Mouse (Mus musculus): ENCODE data around the gene Tigd3.
"Not testable (repeated sequence)": the region's sequence is repeated elsewhere in the genome, so short reads cannot be mapped to it uniquely, and the experiment has no call there.

The Tigd3 gene

DNA sequence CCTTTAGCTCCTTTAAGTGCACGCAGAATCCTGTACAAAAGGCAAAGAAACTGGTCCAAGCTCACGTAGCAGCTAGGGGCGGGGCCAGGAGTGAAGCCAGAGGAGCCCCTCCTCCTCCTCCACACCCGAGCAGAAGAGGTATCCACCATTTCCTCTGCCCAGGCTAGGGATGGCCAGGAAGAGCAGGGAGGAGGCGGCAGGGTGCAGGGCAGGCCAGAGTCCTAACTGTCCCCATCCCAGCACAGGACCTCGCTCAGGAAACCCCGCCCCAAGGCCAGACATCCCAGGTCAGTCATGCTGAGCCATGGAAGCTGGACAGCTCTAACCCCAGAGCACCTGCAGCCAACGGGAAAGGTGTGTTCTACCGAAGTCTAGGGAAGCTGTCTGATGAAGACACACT lies 27.8 kb upstream of the Tigd3 start:
- no peak for DNase-seq

DNA sequence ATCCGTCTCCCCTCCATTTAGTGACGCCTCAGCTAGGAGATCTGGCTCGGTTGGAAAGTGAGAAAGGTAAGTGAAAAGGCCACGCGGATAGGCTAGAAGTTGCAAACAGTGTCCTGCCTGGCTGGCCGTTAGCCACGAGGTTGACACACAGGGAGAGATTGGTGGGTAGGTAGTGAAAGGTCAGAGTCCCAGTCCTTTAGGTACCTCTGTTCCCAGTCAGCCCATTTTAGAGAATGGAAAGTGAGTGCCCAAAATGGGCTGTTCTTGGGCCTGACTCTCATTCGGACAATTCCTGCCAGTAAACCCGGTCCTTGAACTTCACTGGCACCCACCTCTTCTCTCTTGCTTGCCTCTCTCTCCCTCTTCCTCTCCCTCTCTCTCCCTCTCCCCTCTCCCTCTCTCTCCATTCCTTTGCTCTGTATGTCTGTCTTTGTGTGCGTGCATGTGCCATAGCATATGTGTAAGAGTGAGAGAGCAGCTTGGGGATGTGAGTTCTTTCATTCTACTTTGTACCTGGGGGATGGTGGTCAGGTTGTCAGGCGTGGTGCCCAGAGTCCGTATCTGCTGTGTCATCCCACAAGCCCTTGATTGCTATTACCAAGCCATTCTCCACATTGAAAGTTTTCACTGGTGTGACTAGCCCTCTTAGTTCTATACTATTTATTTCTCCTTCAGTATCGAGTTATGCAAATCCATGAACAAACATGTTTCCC lies 19.2 kb upstream of the Tigd3 start, which contains the start of gene Dpf2:
Dpf2 (minus strand) TSS at position 4 of the 713 bp plus-strand sequence.
- no peak for DNase-seq

DNA sequence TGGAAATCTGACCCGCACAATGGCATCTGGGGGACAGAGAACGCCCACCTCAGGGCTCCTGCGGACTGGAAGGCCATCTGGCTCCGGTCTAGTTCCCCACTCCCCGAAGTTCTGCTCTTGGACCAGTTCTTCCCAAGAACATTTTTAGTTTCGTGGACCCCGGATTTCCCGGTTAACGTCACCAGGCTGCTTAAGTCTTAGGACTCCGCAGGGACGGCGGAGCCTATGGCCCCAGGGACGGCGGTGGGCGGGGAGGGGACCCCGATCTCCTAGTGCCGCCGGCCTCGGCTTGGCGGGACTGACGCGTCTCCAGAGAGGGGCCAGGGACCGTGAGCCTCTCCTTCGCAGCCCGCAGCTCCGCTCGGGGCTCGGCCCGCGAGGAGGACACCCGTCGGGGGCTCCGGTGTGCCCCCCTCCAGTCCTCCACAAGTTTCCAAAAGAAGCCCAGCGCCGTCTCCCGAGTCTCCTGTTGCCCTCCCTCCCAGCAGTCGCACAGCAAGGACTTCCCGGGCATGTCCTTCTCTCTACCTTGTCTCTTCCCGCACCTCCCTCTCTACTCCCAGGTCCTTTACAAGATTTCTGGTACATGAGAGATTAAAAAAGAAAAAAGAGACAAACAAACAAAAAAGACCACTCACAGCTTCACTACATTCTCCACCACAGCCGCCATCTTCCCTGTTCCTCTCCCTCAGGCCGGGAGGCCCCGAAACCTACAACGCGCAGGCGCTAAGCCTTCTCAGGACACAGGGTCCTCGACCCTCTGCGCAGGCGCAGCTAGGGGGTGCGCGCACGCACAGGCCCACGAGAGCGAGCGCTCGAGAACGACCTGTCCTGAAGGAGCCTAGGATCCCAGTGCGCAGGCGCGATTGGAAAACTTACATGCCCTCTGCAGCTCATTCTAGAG lies 18.4 kb upstream of the Tigd3 start:
- DNase-seq: peak; percentile 99

DNA sequence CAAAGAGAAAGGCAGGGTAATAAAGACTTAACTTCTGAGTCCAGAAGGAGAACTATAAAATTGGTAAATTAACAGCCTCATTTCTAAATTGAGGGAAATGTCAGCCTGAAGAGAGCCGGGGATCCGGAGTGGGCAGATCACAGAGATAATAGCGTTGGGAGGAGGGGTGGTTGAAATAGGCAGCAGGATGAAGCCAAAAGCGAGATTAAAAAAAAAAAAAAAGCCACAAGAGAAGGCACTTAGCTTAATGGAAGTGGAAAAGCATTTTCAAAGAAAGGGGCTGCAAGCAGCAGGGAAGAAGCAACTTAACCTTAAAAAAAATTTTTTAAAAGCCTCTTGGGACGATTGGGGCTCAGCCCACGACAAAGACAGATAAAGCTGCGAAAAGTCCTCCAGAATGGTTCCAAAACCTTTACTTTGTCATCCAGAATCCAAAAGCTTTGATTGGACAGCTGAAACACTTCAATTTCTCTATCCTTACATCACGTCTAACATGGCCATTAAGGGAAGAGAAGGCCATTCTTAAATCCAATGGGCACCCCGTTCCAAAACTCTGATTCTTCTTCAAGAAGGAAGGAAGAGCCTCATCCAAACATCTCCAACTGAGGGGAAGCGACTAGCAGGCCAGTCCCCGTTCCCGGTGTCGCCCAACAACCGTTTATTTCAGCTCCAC lies 17.6 kb upstream of the Tigd3 start:
- DNase-seq: no peak

DNA sequence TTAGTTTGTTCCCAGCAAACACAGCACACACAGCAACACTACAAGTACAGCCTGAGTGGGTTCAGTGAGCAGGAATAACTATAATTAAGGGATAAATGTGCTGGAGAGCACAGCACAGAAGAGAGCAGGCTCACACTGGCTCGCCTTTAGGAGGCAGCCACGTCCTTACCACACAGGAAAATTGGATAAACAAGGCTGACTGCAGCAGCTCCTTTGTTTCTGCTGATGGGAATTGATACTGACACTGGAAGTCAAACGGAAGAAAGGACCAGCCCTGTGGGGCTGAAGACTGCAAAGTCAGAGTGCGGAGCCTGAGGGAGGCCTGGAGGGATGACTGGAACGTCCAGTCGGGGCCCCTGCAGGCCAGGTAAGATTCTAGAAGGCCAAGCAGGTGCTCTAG lies 16.3 kb upstream of the Tigd3 start:
- DNase-seq: no peak

DNA sequence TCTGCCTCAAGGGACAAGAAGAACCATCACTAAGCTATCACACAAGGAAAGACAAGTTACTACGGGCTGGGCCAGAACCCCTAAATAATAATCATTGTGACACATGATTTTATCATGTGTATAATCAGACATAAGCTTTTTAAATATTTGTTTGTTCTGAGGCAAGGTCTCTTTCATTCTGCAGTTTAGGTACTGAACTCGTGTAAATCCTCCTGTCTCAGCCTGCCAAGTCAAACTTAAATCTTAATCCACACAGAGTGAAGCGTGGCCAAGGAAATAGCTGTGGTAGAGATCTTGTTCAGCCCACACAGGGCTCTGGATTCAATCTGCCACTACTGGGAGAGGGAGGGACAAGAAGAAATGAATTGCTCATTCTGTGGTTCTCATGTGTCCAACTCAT lies 13.3 kb upstream of the Tigd3 start:
- DNase-seq: no peak

DNA sequence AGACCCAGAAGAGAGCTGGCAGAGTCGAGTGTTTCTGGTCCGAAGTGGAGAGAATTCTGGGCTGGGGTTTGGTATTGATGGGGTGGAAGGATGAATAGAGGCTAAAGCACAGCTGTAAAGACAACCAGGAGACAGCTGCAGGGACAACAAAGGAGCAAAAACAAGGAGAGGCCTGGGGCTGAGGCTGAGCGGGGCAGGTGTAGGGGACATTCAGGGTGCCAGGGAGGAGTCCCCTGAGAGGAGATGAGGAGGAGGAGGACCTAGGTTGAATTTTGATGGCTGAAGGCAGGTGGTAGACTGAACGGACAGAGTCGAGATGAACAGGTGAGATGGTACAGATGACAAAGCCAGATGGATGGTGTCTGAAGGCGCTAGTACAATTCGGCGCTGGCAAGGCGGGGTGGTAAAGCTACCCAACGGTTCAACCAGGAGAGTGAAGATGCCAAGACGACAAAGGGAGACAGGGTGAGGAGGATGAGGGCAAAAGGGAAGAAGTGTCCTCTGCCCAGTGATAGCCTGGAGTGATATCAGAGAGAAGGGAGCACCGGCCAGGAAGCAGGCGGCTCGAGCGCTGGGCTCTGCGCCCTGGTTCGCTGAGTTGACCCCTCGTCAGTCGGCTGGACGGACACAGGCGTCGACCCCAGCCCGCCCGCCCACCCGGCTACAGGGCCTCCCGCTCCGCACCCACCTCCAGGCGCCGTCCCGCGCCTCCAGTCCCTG lies 507 bp downstream of the Tigd3 start:
- DNase-seq: no peak

DNA sequence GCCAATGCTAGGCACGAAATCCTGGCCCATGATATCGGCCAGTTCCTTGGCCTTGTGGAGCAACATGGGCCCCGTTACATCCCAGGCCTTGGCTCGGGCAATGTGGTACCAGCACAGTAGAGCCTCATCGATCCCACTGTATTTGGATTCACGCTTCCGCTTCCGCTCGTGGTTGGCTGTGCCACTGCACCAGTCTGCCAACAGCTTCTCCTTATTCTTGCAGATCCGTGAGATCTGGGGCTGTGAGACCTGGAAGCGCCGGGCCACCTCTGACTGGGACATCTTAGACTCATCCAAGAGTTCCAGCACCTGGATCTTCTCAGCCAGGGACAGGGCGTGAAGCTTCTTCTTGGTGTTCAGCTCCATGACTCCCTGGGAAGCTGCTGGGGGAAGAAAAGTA lies 1.2 kb downstream of the Tigd3 start:
- no peak for DNase-seq

DNA sequence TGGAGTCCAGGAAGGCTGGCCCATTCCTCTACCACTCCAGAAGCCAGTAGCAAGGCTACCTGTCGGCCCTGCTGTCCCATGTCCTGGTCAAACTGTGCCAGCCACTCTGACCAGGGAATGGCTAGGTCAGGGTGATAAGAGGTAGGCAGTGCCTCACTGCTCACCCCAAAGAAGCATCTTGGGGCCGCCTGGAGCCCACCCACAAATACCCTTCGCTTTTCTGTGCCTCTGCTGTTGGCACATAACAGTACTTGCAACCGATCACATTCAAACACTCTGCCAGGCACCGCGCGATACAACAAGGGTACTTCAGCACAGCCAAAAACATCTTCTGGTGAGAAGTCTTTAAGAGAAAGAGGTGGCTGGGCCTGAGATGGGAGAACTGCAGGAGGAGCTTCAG lies 1.7 kb downstream of the Tigd3 start:
- DNase-seq: no peak

DNA sequence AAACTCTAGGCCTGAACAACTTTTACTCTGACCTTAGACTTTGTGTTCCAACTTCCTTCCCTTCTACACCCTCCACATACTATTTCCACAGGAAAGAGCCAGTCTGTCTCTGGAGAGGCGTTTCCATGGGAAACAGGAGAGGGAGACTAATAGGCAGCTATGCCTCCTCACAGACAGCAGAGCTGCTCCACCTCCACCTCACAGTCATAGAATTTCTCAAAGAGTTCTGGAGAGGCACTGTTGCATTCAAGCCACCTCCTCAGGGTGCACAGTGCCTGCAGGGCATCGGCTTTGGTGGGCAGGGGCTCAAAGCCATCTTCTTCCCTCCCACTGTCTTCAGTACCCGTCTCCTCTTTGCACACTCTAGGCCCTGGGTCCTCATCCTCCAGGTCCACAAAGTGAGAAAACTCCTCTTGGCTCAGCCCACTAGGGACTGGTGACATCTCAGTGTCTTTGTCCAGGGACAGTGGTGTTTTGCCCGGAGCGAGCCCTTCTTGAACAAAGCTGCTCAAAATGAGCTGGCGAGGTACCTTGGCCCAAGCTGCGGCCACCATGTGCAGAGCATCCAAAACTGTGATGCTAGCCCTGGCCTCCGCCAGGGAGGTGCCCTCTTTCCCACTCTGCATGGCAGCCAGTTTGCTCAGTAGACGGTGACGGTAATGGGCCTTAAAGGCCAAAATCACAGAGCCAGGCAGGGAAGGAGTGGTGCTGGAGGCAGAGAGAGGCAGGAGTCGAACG lies 2.3 kb downstream of the Tigd3 start:
- no peak for DNase-seq

DNA sequence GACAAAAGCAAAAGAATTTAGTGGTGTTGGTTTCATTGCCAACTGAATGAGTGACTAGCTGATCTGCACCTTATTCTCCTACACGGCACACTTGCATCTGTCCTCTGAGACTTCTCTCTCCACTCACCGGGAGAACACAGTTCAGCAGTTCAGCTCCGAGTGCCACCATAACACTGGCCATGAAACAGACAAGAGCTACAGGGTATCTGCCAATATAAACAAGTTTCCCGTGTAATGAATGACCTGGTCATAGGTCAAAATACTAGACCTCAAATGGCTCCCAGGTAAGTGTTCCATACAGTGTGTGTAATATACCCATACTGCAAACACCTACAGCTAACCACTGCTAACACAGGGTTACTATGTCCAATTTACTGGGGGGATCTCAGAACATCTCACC lies 4.7 kb downstream of the Tigd3 start:
- no peak for DNase-seq

DNA sequence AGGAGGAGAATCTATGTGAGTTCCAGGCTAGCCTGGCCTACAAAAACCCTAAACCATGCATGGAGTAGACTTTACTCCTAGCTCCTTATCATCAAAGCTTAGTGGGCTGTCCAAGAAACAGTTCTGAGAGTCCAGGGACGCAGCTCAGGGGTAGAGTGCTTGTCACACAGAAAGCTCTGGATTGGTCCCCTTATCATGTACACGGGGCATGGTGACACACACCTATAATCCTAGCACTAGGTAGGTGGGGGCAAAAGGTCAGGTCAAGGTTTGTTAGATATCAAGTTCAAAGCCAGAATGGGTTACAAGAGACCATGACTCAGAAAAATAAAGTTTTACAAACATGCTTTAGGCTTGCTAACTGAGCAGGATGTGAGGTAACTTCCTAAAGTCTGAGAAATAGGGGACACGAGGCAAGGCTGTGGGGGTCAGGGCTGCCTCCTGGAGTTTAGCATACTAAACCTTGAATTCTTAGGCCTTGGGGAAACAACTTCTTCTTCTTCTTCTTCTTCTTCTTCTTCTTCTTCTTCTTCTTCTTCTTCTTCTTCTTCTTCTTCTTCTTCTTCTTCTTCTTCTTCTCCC lies 6.6 kb downstream of the Tigd3 start:
- no peak for DNase-seq

DNA sequence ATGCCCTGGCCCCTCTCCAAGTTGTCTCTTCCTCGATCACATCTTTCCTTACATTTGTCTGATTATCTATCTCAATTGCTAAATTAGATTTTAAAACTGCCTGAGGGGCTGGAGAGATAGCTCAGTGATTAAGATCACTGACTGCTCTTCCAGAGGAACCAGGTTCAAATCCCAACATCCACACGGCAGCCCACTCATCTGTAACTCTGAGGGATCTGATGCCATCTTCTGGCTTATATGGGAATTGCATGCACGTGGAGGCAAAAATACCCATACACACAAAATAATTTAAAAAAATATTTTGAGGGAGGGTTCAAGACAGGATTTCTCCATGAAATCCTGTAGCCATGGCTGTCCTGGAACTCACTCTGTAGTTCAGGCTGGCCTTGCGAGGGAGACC lies 8.1 kb downstream of the Tigd3 start:
- DNase-seq: no peak

DNA sequence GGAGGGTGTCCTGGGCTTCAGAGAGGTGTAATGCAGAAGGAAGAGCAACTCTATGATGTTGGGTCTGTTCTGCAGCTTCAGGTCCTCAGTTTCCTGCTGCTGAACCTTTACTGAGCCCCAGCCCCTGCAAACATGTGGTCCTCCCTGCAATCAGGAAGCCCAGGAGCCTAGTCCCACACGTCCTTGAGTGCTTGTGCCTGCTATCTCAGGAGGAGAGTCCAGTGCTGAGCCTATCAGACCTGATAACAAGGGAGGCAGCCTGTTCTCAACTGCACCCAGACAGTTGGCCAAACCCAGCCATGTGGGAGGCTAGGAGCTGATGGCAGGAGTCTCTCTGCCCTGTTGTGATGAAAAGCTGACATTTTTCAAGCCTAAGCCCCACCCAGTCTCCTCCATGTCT lies 10.0 kb downstream of the Tigd3 start:
- no peak for DNase-seq

DNA sequence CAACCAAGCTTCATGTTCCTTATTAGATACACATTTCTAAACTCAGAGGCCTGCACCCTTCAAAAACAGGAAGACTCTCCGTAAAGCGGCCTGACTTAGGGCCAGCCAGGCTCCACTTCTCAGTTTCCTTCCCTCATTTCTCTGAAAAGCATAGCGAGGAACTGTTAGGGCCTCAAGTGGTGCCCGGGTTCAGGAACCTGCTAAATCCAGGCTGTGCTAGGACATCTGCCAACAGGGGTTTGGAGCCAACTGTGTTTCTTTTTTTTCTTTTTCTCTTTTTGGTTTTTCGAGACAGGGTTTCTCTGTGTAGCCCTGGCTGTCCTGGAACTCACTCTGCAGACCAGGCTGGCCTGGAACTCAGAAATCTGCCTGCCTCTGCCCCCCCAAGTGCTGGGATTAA lies 11.9 kb downstream of the Tigd3 start:
- DNase-seq: not testable (repeated sequence)

DNA sequence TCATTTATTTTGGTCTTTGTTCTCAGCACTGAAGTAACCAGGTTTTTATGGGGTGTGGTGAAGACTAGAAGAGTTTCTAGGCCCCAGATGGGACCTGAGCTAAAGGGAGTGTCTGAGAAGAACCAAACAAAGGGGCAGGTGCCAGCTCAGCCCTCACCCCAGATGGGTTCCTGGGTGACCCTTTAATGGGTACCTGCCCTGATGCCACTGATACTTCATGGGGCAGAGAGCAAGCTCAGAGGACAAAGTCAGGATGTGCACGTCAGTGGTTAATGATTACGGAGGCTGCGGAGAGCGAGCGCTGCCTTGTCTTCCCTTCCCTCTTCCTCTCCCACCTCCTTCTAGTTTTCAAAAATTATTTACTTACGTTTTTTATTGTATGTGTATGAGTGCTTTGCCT lies 12.8 kb downstream of the Tigd3 start:
- no peak for DNase-seq

DNA sequence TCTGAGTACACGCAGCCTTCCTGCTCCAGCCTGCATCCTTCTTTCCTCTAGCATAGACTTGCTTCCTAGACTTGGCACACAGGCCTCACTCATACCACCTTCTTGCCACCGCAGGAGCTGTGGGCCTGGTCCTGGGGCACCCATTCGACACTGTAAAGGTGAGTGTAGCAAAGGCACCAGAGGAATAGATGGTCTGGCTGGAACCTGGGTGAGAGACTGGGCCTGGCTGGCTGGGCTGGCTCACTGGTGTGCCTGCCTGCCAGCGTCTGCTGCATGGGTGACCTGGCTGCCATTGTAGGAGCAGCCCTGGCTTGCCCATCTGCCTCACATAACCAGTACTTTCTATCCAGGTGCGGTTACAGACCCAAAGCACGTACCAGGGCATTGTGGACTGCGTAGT lies 14.2 kb downstream of the Tigd3 start:
- DNase-seq: no peak

DNA sequence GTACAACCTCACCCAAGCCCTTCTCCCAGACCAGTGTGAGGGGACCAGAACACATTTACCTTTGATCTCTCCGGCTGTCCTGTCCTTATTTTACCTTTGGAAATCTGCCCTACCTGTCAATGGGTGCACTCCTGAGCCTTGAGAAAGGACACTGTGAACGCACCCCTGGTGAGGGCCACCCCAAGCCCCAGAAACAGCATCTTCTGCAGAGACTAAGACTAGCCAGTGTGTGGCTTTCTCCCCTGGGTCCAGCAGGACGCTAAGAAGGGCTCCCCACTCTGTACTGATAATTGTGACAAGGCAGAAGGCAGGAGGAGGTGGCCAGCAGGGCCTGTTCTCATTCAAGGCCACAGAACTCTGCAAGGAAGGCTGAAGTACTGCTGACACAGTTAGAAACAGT lies 15.0 kb downstream of the Tigd3 start:
- no peak for DNase-seq

DNA sequence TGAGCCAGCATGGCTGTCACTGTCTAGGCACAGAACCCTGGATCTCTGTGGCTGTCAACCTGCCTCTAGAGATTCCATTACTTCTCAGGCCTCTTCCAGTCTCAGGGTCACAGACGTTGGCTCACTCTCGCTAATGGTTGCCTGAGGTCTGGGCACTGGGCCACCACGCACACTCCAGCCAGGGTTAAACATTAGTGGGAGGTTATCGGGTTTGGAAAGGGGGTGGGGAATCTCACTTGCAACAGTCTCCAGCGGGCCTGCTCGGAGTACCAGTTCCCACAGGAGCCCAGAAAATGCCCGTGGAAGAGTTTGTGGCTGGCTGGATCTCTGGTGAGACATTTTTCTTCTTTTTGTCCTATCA lies 15.6 kb downstream of the Tigd3 start:
- no peak for DNase-seq

DNA sequence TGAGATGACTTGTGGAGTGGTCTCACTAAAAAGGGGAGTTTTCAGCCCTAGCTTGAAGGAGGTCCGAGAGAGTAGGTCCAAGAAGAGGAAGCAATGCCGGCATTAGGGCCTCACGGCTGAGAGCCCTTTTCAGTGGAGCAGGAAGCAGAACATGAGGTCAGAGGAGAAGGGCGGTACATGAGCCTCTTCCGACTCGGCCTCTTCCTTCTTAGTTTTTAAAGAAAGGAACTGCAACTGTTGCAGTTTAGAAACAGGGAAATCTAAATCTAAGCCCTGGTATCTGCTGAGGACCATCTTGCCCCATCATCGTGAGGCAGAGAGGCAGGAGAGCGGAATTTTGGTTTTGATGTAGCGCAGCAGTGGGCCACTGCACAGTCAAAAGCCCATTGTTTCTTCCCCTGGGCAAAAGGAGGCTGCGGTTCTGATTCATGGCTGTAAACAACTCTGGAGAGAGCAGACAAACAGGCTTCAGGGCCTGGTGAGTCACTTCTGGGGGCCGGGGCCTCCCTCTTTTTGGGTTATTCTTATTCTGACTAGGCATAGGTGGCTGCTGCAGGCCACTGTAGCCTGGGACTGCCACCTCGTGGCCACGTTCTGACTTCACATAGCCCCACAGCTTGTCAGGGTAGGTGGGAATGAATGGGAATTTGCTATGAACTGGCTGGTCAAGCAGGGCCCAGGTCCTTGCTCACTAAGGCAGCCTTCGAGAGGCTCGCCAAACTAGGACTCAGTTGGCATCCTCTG lies 16.2 kb downstream of the Tigd3 start, which contains the start of gene Slc25a45:
Slc25a45 (plus strand) TSS at position 191 of the 744 bp plus-strand sequence.
- peak; percentile 82 for DNase-seq

DNA sequence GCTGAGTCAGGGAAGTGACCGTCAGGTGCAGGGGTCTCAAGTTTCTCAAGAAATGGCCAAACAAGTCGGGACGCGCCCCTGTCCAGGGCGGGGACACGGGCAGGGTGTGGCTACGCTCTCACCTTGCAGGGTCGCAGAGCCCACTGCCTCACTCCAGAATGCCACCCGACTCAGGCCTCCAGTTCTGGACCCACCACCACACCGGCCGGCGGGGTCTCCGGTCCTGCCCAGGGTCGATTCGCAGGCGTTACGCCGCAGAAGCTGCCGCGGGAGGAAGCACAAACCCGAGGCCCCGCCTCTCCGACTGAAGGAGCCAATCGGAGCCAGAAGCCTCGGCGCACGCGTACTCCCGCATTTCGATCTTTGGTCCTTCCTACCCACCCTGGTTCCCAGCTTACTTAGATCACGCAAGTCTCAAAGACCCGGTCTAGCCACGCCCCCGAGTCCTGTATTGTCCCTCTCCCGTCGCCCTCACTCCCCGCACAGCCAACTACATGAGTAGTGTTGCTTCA lies 18.9 kb downstream of the Tigd3 start, which contains the start of gene Frmd8:
Frmd8 (minus strand) TSS at position 306 of the 512 bp plus-strand sequence.
- peak; percentile 93 for DNase-seq

Measured in right cerebral cortex, adult 18-20 months (tissue).